Comparison of ENCODE assay signal across 32 mouse cellular contexts in the genomic region with DNA sequence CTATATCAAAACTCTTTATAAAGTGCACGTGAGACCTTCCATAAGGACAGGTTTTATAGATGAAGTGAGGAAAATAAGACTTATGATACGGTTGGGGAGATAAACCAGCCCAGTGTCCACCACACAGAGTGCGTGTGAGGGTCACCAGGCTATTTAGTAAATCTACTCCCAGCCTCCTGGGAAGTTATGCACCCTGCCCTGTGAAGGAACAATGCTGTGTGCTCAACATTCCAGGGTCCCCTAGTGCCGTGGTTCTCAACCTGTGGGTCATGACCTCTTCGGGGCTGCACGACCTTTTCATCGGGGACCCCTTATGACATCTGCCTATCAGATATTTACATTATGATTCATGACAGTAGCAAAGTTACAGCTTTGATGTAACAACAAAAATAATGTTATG. TPM values are rescaled to one million over a fixed set of nuclear protein-coding genes. Genes with fewer than 3 reads are reported as not detected.
"Had no signal": no experiment of that assay in that cellular context is flagged by ENCODE, and none has a peak within 500 bp of the region (broad histone marks: within the 10 kb centered on the region; RNA-seq: fewer than 3 reads in every experiment).

No protein-coding gene starts in this region.

- H3K27me3 ChIP-seq: embryonic facial prominence, embryonic 12.5 days; embryonic facial prominence, embryonic 15.5 days; forebrain, embryonic 12.5 days; forebrain, embryonic 13.5 days; forebrain, embryonic 15.5 days had no signal

- H3K27ac ChIP-seq: embryonic facial prominence, embryonic 12.5 days; embryonic facial prominence, embryonic 15.5 days; forebrain, embryonic 10.5 days; forebrain, embryonic 12.5 days; forebrain, embryonic 13.5 days; forebrain, embryonic 15.5 days; gastrocnemius, adult 2 months had no signal

- ATAC-seq: forebrain, embryonic 13.5 days; forebrain, embryonic 14.5 days; forebrain, embryonic 15.5 days; forebrain, embryonic 16.5 days; forebrain, postnatal 0 days had no signal

- DNase-seq: cerebellum, adult 18-20 months; cerebellum, adult 2 months; cerebellum, adult 8-10 months; cerebellum, adult 9-10 months; cerebellum, adult 9-11 months; cerebellum, postnatal 10 days; cerebellum, postnatal 14 days; cerebellum, postnatal 25 days; cerebellum, postnatal 36 days; embryo, embryonic 11 days; forebrain, postnatal 0 days; gastrocnemius, adult 2 months; gastrocnemius, postnatal 10 days; gastrocnemius, postnatal 14 days; gastrocnemius, postnatal 25 days; gastrocnemius, postnatal 36 days; heart, adult 18-20 months had no signal

- H3K4me2 ChIP-seq: embryonic facial prominence, embryonic 12.5 days; embryonic facial prominence, embryonic 15.5 days; forebrain, embryonic 12.5 days; forebrain, embryonic 13.5 days; forebrain, embryonic 15.5 days; heart, embryonic 11.5 days had no signal

- H3K4me1 ChIP-seq: forebrain, embryonic 10.5 days; forebrain, embryonic 12.5 days; forebrain, embryonic 13.5 days; forebrain, embryonic 15.5 days had no signal

- H3K9me3 ChIP-seq: embryonic facial prominence, embryonic 12.5 days; embryonic facial prominence, embryonic 15.5 days; forebrain, embryonic 10.5 days; forebrain, embryonic 13.5 days; forebrain, embryonic 15.5 days had no signal

- H3K4me3 ChIP-seq: embryonic facial prominence, embryonic 12.5 days; embryonic facial prominence, embryonic 15.5 days; erythroblast, embryonic 14.5 days; forebrain, embryonic 10.5 days; forebrain, embryonic 12.5 days; forebrain, embryonic 13.5 days; forebrain, embryonic 15.5 days; gastrocnemius, adult 2 months had no signal

- H3K9ac ChIP-seq: embryonic facial prominence, embryonic 12.5 days; embryonic facial prominence, embryonic 15.5 days; forebrain, embryonic 12.5 days; forebrain, embryonic 13.5 days; forebrain, embryonic 15.5 days; forebrain, postnatal 0 days had no signal

RNA-seq across cellular contexts. Expression of a gene that starts 19.8 kb away (rescaled TPM):
- total RNA-seq: common myeloid progenitor, adult 5-6 weeks; gastrocnemius, adult 18-20 months; gastrocnemius, adult 2 months; gastrocnemius, postnatal 10 days; gastrocnemius, postnatal 14 days; gastrocnemius, postnatal 25 days; gastrocnemius, postnatal 36 days; gastrocnemius, postnatal 4 days; granulocyte monocyte progenitor cell, adult 5-6 weeks; heart, adult 8-10 months had no signal
- polyA plus RNA-seq: embryonic facial prominence, embryonic 12.5 days; erythroblast, embryonic 14.5 days; heart, embryonic 11.5 days had no signal
